Mouse (Mus musculus) forebrain, embryonic 15.5 days (tissue): ENCODE data around the gene Bdkrb1. TPM values are rescaled to one million over a fixed set of nuclear protein-coding genes. Genes with fewer than 3 reads are reported as not detected.

Experiments used
- ATAC-seq: fragments of 200-750 bp; cut with Nextera tagmentation; replicated peaks from 2 replicates; pipeline ENCODE4 v1.8.0; 2017; ENCODE audit warnings: mild to moderate bottlenecking, moderate TSS enrichment, moderate library complexity
- H3K27ac ChIP-seq: fragments of 300-500 bp; sonication (generic); replicated peaks from 2 replicates; pipeline ENCODE4 v1.5.1; 2015; ENCODE audit warnings: mild to moderate bottlenecking, inconsistent platforms
- H3K27me3 ChIP-seq: fragments of 300-500 bp; sonication (generic); 2 replicates; pipeline ENCODE4 v1.6.1; 2015; ENCODE audit warnings: inconsistent platforms
- H3K36me3 ChIP-seq: fragments of 300-500 bp; sonication (generic); 2 replicates; pipeline ENCODE4 v1.6.1; 2015; ENCODE audit warnings: mild to moderate bottlenecking, inconsistent platforms
- H3K4me1 ChIP-seq: fragments of 300-500 bp; sonication (generic); 2 replicates; pipeline ENCODE4 v1.6.1; 2015; ENCODE audit warnings: inconsistent platforms
- H3K4me2 ChIP-seq: fragments of 300-500 bp; sonication (generic); replicated peaks from 2 replicates; pipeline ENCODE4 v1.6.1; 2015; ENCODE audit warnings: mild to moderate bottlenecking, inconsistent platforms
- H3K4me3 ChIP-seq: fragments of 300-500 bp; sonication (generic); 2 replicates; pipeline ENCODE4 v1.5.1; 2015; ENCODE audit warnings: mild to moderate bottlenecking, inconsistent platforms
- H3K9ac ChIP-seq: fragments of 300-500 bp; sonication (generic); replicated peaks from 2 replicates; pipeline ENCODE4 v1.6.1; 2015; ENCODE audit warnings: mild to moderate bottlenecking, inconsistent platforms
- H3K9me3 ChIP-seq: fragments of 300-500 bp; sonication (generic); 2 replicates; pipeline ENCODE4 v1.6.1; 2016; ENCODE audit warnings: inconsistent platforms
- WGBS: fragments of 180-500 bp; shearing (Covaris S2); methylation state at CpG from one replicate; pipeline ENCODE4 v1.1.7; 2015; ENCODE audit warnings: mixed read lengths; 5-methylcytosine and 5-hydroxymethylcytosine counted together
- polyA plus RNA-seq: library from polyadenylated mRNA; unstranded; fragments of >200 nt; fragmentation: Nextera tagmentation; extraction: Ambion mirVana; gene quantifications from 2 replicates; pipeline ENCODE4 v1.2.1, GENCODE M21; 2015

Bdkrb1 gene
- polyA plus RNA-seq, 1 experiment from 2014 or later: 0.20 TPM

GRCm38 (mm10) chr12:105642770-105643321, 40.0 kb downstream of the Bdkrb1 start:
- WGBS: 94% methylated on average over 11 of the region's 11 CpGs

More at GRCm38 (mm10) chr12:105642770-105643321, 40.0 kb downstream of the Bdkrb1 start:
- no peak overlapping the region for H3K4me2 ChIP-seq
- H3K4me1 ChIP-seq: no peaks in the 10 kb centered on the region
- peaks cover 96% of the 10 kb centered on the region for H3K36me3 ChIP-seq
- H3K9ac ChIP-seq: no peak overlapping the region
- ATAC-seq: no peak
- H3K27ac ChIP-seq: no peak overlapping the region
- H3K4me3 ChIP-seq: no peak overlapping the region
- H3K9me3 ChIP-seq: no peaks in the 10 kb centered on the region
- H3K27me3 ChIP-seq: no peaks in the 10 kb centered on the region

Other genes starting within 250 kb of the Bdkrb1 start
- gene D430019H16Rik, start 149.2 kb upstream of the Bdkrb1 start, polyA plus RNA-seq: 13.5 and 13.8 TPM in 2 replicates
- gene Bdkrb2, start 39.9 kb upstream of the Bdkrb1 start, polyA plus RNA-seq: 0.38 and 0.64 TPM in 2 replicates
- 29.9 and 30.5 TPM in 2 replicates for gene Gskip, start 81.7 kb downstream of the Bdkrb1 start, polyA plus RNA-seq
- gene Atg2b, start 82.1 kb downstream of the Bdkrb1 start, polyA plus RNA-seq: 15.5 and 16.6 TPM in 2 replicates
- gene Ak7, start 102.9 kb downstream of the Bdkrb1 start, polyA plus RNA-seq: 0.60 and 2.0 TPM in 2 replicates
- 211 and 220 TPM in 2 replicates for gene Papola, start 181.6 kb downstream of the Bdkrb1 start, polyA plus RNA-seq